ENCODE assay signal across 8 mouse cellular contexts in the genomic region with DNA sequence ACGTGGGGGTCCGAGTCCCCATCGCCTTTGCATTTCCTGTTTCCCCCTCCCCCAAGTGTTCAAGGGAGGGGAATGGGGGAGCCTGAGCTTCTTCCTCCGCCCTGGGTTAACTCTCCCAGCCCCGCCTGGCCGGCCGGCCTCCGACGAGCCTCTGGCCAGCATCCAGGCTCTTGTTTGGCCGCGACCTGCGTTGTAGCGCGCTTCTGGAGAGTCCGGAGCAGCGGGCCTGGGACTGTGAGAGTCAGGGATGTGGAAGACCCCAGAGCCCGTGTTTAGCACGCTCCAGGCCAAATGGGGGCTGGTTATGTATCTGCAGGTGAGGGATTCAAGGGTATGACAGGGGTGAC. TPM values are rescaled to one million over a fixed set of nuclear protein-coding genes. Genes with fewer than 3 reads are reported as not detected.
DNase-seq lines count a peak whose midpoint lies in the region; ATAC-seq lines count a peak whose summit lies in the region.

No protein-coding gene starts in this region.

- intact Hi-C loops in left cerebral cortex, postnatal 36 days (cut with DNase I): no loop called here

- peak overlapping the region; percentile 82 for H3K27ac ChIP-seq in forebrain, embryonic 13.5 days
- peak overlapping the region; percentile 64 for H3K27ac ChIP-seq in hindbrain, embryonic 15.5 days (replicated peaks)
- no peak overlapping the region for H3K27ac ChIP-seq in liver, embryonic 12.5 days
- peak overlapping the region; percentile 75 for H3K27ac ChIP-seq in neural tube, embryonic 13.5 days (replicated peaks)

- peak; percentile 40 for DNase-seq in urinary bladder, postnatal 14 days (ENCODE audit: low spot score)
- no peak for DNase-seq in urinary bladder, adult 18-20 months (ENCODE audit: low spot score in 2 of 2)
- DNase-seq in right cerebral cortex, postnatal 14 days: no peak
- DNase-seq in left cerebral cortex, postnatal 36 days (ENCODE audit: low spot score in 2 of 2): no peak

- peak overlapping the region; percentile 91 for H3K4me2 ChIP-seq in forebrain, embryonic 13.5 days
- peak overlapping the region; percentile 85 for H3K4me2 ChIP-seq in hindbrain, embryonic 15.5 days
- peak overlapping the region; percentile 80 for H3K4me2 ChIP-seq in liver, embryonic 12.5 days
- peak overlapping the region; percentile 92 for H3K4me2 ChIP-seq in neural tube, embryonic 13.5 days

- peak overlapping the region; percentile 83 for H3K4me3 ChIP-seq in forebrain, embryonic 13.5 days
- peak overlapping the region; percentile 61 for H3K4me3 ChIP-seq in hindbrain, embryonic 15.5 days
- peak overlapping the region; percentile 60 for H3K4me3 ChIP-seq in liver, embryonic 12.5 days
- peak overlapping the region; percentile 84 for H3K4me3 ChIP-seq in neural tube, embryonic 13.5 days

- H3K4me1 ChIP-seq in forebrain, embryonic 13.5 days: peaks cover 30% of the 10 kb centered on the region
- peaks cover 18% of the 10 kb centered on the region; the same call in 1 of the 2 replicates for H3K4me1 ChIP-seq in hindbrain, embryonic 15.5 days (replicated peaks)
- H3K4me1 ChIP-seq in liver, embryonic 12.5 days: peaks cover 16% of the 10 kb centered on the region; the same call in 1 of the 2 replicates
- peaks cover 38% of the 10 kb centered on the region for H3K4me1 ChIP-seq in neural tube, embryonic 13.5 days (replicated peaks)

- 0% methylated on average over 18 of the region's 18 CpGs for WGBS in forebrain, embryonic 13.5 days
- WGBS in hindbrain, embryonic 15.5 days: under 1% methylated on average over 18 of the region's 18 CpGs
- 2% methylated on average over 18 of the region's 18 CpGs for WGBS in liver, embryonic 12.5 days (ENCODE audit: insufficient replicate concordance)
- under 1% methylated on average over 18 of the region's 18 CpGs for WGBS in neural tube, embryonic 13.5 days

- H3K36me3 ChIP-seq in forebrain, embryonic 13.5 days (ENCODE audit: poor library complexity, severe bottlenecking): 0 out of 2 replicates have a peak, but pooled peaks cover 2% of the 10 kb centered on the region
- no peaks in the 10 kb centered on the region for H3K36me3 ChIP-seq in hindbrain, embryonic 15.5 days
- no peaks in the 10 kb centered on the region for H3K36me3 ChIP-seq in liver, embryonic 12.5 days
- no peaks in the 10 kb centered on the region for H3K36me3 ChIP-seq in neural tube, embryonic 13.5 days

- peak; percentile 45 for ATAC-seq in forebrain, embryonic 13.5 days
- peak; percentile 54 for ATAC-seq in hindbrain, embryonic 15.5 days (ENCODE audit: low FRiP score, low read depth)
- ATAC-seq in liver, embryonic 12.5 days: no peak
- peak; percentile 68 for ATAC-seq in neural tube, embryonic 13.5 days (ENCODE audit: low read depth)

- H3K27me3 ChIP-seq in forebrain, embryonic 13.5 days: no peaks in the 10 kb centered on the region
- no peaks in the 10 kb centered on the region for H3K27me3 ChIP-seq in hindbrain, embryonic 15.5 days
- H3K27me3 ChIP-seq in liver, embryonic 12.5 days (replicated peaks): peaks cover 56% of the 10 kb centered on the region
- H3K27me3 ChIP-seq in neural tube, embryonic 13.5 days: no peaks in the 10 kb centered on the region

- peak overlapping the region; percentile 88 for H3K9ac ChIP-seq in forebrain, embryonic 13.5 days
- H3K9ac ChIP-seq in hindbrain, embryonic 15.5 days: peak overlapping the region; percentile 68
- H3K9ac ChIP-seq in liver, embryonic 12.5 days: no peak overlapping the region; the same call in 1 of the 2 replicates
- H3K9ac ChIP-seq in neural tube, embryonic 13.5 days: peak overlapping the region; percentile 84

- no peaks in the 10 kb centered on the region for H3K9me3 ChIP-seq in forebrain, embryonic 13.5 days (replicated peaks)
- no peaks in the 10 kb centered on the region for H3K9me3 ChIP-seq in hindbrain, embryonic 15.5 days
- H3K9me3 ChIP-seq in liver, embryonic 12.5 days (replicated peaks): no peaks in the 10 kb centered on the region
- peaks cover 2% of the 10 kb centered on the region; the same call in 1 of the 2 replicates for H3K9me3 ChIP-seq in neural tube, embryonic 13.5 days

RNA-seq across cellular contexts. Expression of a gene that starts 0.9 kb away (rescaled TPM):
- polyA plus RNA-seq in forebrain, embryonic 13.5 days (2015; fragmentation: Nextera tagmentation; extraction: Ambion mirVana): 13.6 and 15.4 TPM in 2 replicates
- 7.9 and 9.0 TPM in 2 replicates for polyA plus RNA-seq in hindbrain, embryonic 15.5 days (2015; fragmentation: Nextera tagmentation; extraction: Ambion mirVana)
- polyA plus RNA-seq in liver, embryonic 12.5 days (2016; fragmentation: Nextera tagmentation; extraction: Ambion mirVana): 1.4 and 1.5 TPM in 2 replicates
- 11.2 and 13.2 TPM in 2 replicates for polyA plus RNA-seq in neural tube, embryonic 13.5 days (2015; fragmentation: Nextera tagmentation; extraction: Ambion mirVana)
- under 1 TPM; 0.30 to 0.43 TPM for total RNA-seq in left cerebral cortex, postnatal 36 days (2021)

RNA-seq across cellular contexts. Expression of a gene that starts 49.1 kb away (rescaled TPM):
- polyA plus RNA-seq in forebrain, embryonic 13.5 days (2015; fragmentation: Nextera tagmentation; extraction: Ambion mirVana): 475 and 483 TPM in 2 replicates
- 505 and 550 TPM in 2 replicates for polyA plus RNA-seq in hindbrain, embryonic 15.5 days (2015; fragmentation: Nextera tagmentation; extraction: Ambion mirVana)
- polyA plus RNA-seq in liver, embryonic 12.5 days (2016; fragmentation: Nextera tagmentation; extraction: Ambion mirVana): 179 and 180 TPM in 2 replicates
- 519 and 526 TPM in 2 replicates for polyA plus RNA-seq in neural tube, embryonic 13.5 days (2015; fragmentation: Nextera tagmentation; extraction: Ambion mirVana)
- total RNA-seq in left cerebral cortex, postnatal 36 days (2021): 100 to 1,000 TPM; 412 to 425 TPM
